Mouse (Mus musculus) ES-Bruce4 (cell line): ENCODE results near the gene Ociad2.

Source experiments
- CTCF ChIP-seq: IDR thresholded peaks from one replicate; pipeline ENCODE4 v1.8.1; 2011; ENCODE audit warnings: low read depth, low read length
- EP300 ChIP-seq: IDR thresholded peaks from 2 replicates; pipeline ENCODE4 v1.6.1; 2011; ENCODE audit warnings: low read depth, low read length; ENCODE audit not compliant: insufficient read depth

GRCm38 (mm10) chr5:73323602-73324001, 17.2 kb downstream of the Ociad2 start:
- no peak for TF ChIP-seq CTCF
- TF ChIP-seq EP300: no peak
